In the genomic region with DNA sequence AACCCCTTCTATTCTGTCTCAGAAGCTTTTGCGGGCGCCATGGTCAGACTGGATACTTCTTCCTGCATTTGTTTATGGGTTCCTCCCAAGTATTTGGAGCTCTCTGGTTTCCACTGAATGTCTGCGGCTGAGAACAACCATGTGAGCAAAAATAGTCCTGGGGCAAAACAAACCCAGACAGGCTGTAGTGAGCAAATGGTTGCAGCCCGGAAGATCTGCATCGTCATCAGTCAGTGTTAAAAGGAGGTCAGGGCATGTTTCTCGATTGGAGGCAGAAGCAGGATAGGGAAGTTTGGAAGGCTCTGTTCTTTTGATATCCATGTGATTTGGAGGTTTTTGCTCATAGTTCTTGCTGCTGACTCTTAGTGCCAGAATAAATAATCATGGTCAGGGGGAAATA, we compare ENCODE assay signal across 27 mouse cellular contexts.
DNase-seq lines count a peak whose midpoint lies in the region; ATAC-seq and TF ChIP-seq lines count a peak whose summit lies in the region.
"Had no signal": no experiment of that assay in that cellular context is flagged by ENCODE, and none has a peak within 500 bp of the region (broad histone marks: within the 10 kb centered on the region; RNA-seq: fewer than 3 reads in every experiment).

No protein-coding gene starts in this region.

- H3K4me1 ChIP-seq in kidney, postnatal 0 days (replicated peaks; ENCODE audit: insufficient read depth, low read length) = no peaks in the 10 kb centered on the region
- no peaks in the 10 kb centered on the region for H3K4me1 ChIP-seq in kidney, embryonic 15.5 days
- 0 out of 2 replicates have a peak, but pooled peaks cover 5% of the 10 kb centered on the region for H3K4me1 ChIP-seq in embryonic facial prominence, embryonic 15.5 days
- H3K4me1 ChIP-seq: forebrain, embryonic 10.5 days; limb, embryonic 10.5 days; liver, embryonic 12.5 days; lung, embryonic 15.5 days; midbrain, embryonic 13.5 days; neural tube, embryonic 12.5 days had no signal

- intact Hi-C loops in heart, postnatal 10 days (cut with DNase I) = no loop called here

- H3K4me2 ChIP-seq in kidney, postnatal 0 days (ENCODE audit: low read length) = no peak overlapping the region
- H3K4me2 ChIP-seq in kidney, embryonic 15.5 days = no peak overlapping the region
- H3K4me2 ChIP-seq in embryonic facial prominence, embryonic 15.5 days (replicated peaks) = no peak overlapping the region
- H3K4me2 ChIP-seq: embryonic facial prominence, embryonic 13.5 days; heart, embryonic 11.5 days; liver, embryonic 12.5 days; lung, embryonic 15.5 days; midbrain, embryonic 13.5 days; neural tube, embryonic 12.5 days had no signal

- 34% methylated on average over 6 of the region's 6 CpGs for WGBS in kidney, postnatal 0 days
- WGBS in kidney, embryonic 15.5 days = 38% methylated on average over 6 of the region's 6 CpGs
- WGBS in embryonic facial prominence, embryonic 15.5 days = 27% methylated on average over 6 of the region's 6 CpGs

- H3K36me3 ChIP-seq in kidney, postnatal 0 days (ENCODE audit: insufficient read depth, low read length) = no peaks in the 10 kb centered on the region
- no peaks in the 10 kb centered on the region for H3K36me3 ChIP-seq in kidney, embryonic 15.5 days
- H3K36me3 ChIP-seq in embryonic facial prominence, embryonic 15.5 days = no peaks in the 10 kb centered on the region
- H3K36me3 ChIP-seq: embryonic facial prominence, embryonic 13.5 days; forebrain, embryonic 10.5 days; limb, embryonic 10.5 days; liver, embryonic 12.5 days; lung, embryonic 15.5 days; midbrain, embryonic 13.5 days; neural tube, embryonic 12.5 days had no signal

- no peak overlapping the region for H3K27ac ChIP-seq in kidney, postnatal 0 days
- no peak overlapping the region for H3K27ac ChIP-seq in kidney, embryonic 15.5 days
- no peak overlapping the region for H3K27ac ChIP-seq in embryonic facial prominence, embryonic 15.5 days (replicated peaks)
- H3K27ac ChIP-seq: embryonic facial prominence, embryonic 13.5 days; forebrain, embryonic 10.5 days; left cerebral cortex, adult 2 months; limb, embryonic 10.5 days; liver, embryonic 12.5 days; lung, embryonic 15.5 days; midbrain, embryonic 13.5 days; neural tube, embryonic 12.5 days had no signal

- H3K9ac ChIP-seq in kidney, postnatal 0 days (ENCODE audit: low read depth, low read length) = no peak overlapping the region
- H3K9ac ChIP-seq in kidney, embryonic 15.5 days = no peak overlapping the region
- no peak overlapping the region for H3K9ac ChIP-seq in embryonic facial prominence, embryonic 15.5 days
- H3K9ac ChIP-seq: embryonic facial prominence, embryonic 13.5 days; liver, embryonic 12.5 days; lung, embryonic 15.5 days; midbrain, embryonic 13.5 days; neural tube, embryonic 12.5 days had no signal

- no peak overlapping the region for H3K4me3 ChIP-seq in kidney, postnatal 0 days (replicated peaks; ENCODE audit: low read depth, low read length)
- no peak overlapping the region for H3K4me3 ChIP-seq in kidney, embryonic 15.5 days (replicated peaks)
- H3K4me3 ChIP-seq in embryonic facial prominence, embryonic 15.5 days (replicated peaks) = no peak overlapping the region
- H3K4me3 ChIP-seq: embryonic facial prominence, embryonic 13.5 days; forebrain, embryonic 10.5 days; left cerebral cortex, adult 2 months; limb, embryonic 10.5 days; liver, embryonic 12.5 days; lung, embryonic 15.5 days; midbrain, embryonic 13.5 days; neural tube, embryonic 12.5 days had no signal

- ATAC-seq in kidney, postnatal 0 days (replicated peaks; ENCODE audit: low FRiP score, low read depth) = no peak
- ATAC-seq in kidney, embryonic 15.5 days (replicated peaks; ENCODE audit: low FRiP score) = no peak
- ATAC-seq in embryonic facial prominence, embryonic 15.5 days (ENCODE audit: insufficient number of reproducible peaks, low FRiP score, low TSS enrichment, low read depth) = peak; percentile 78
- ATAC-seq: hindbrain, embryonic 16.5 days; intestine, embryonic 16.5 days; liver, embryonic 12.5 days; midbrain, embryonic 13.5 days; Patski had no signal

- DNase-seq in heart, adult 18-20 months = peak; percentile 26 to 55
- DNase-seq in heart, postnatal 10 days = no peak
- peak; percentile 19 for DNase-seq in kidney, postnatal 0 days (ENCODE audit: low spot score)
- DNase-seq in NIH3T3 (ENCODE audit: low read depth) = peak; percentile 6
- DNase-seq in testis, postnatal 14 days (ENCODE audit: low spot score) = no peak
- DNase-seq: adrenal gland, postnatal 25 days; cerebellum, adult 11-12 months; cerebellum, postnatal 36 days; gastrocnemius, postnatal 14 days; layer of hippocampus, adult 9-11 months; right cerebral cortex, postnatal 14 days; spleen, adult 18-20 months; thymus, postnatal 36 days had no signal

- no peaks in the 10 kb centered on the region for H3K27me3 ChIP-seq in kidney, postnatal 0 days (ENCODE audit: insufficient read depth, low read length)
- no peaks in the 10 kb centered on the region for H3K27me3 ChIP-seq in kidney, embryonic 15.5 days
- no peaks in the 10 kb centered on the region for H3K27me3 ChIP-seq in embryonic facial prominence, embryonic 15.5 days
- H3K27me3 ChIP-seq: embryonic facial prominence, embryonic 13.5 days; liver, embryonic 12.5 days; lung, embryonic 15.5 days; midbrain, embryonic 13.5 days; neural tube, embryonic 12.5 days; Patski had no signal

- no peaks in the 10 kb centered on the region for H3K9me3 ChIP-seq in kidney, postnatal 0 days (replicated peaks; ENCODE audit: low read length)
- no peaks in the 10 kb centered on the region for H3K9me3 ChIP-seq in kidney, embryonic 15.5 days (replicated peaks)
- H3K9me3 ChIP-seq in embryonic facial prominence, embryonic 15.5 days (replicated peaks) = no peaks in the 10 kb centered on the region
- H3K9me3 ChIP-seq: embryonic facial prominence, embryonic 13.5 days; forebrain, embryonic 10.5 days; limb, embryonic 10.5 days; liver, embryonic 12.5 days; lung, embryonic 15.5 days; midbrain, embryonic 13.5 days; neural tube, embryonic 12.5 days had no signal

- TF ChIP-seq CTCF in kidney, postnatal 0 days (IDR thresholded peaks at IDR 0.05; ENCODE audit: low read depth) = no peak

Comparison
In these comparisons a context has a peak if more than half of its experiments do, and no peak if none do; other contexts are left out.
1. DNase-seq: peak in heart, adult 18-20 months (2 of 2), kidney, postnatal 0 days (single experiment) and NIH3T3 (single experiment); none in heart, postnatal 10 days (0 of 2) and testis, postnatal 14 days (single experiment).